Mouse (Mus musculus): ENCODE measurements around the gene Wwox. TPM values are rescaled to one million over a fixed set of nuclear protein-coding genes. Genes with fewer than 3 reads are reported as not detected.

Gene Wwox
- total RNA-seq, 2 experiments from 2014 or later, result 10.5 to 11.3 TPM

DNA sequence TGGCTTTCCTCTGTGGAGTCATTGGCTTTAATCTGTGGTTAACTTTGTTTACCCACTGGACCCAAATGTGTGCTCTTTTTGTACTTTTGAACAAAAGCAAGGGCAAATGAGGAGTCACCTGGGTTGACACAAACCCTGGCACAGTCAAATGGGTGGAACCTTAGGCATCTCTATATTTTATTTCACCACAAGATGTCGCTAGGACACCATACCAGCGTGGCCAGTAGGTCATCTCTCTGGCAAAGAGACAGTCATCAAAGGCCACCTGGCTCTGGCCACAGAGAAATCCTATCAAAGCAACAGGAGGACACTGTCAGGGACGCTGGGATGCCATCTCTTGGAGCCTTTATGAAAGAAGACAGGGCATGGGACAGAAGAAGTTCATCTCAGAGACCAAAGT lies 101.7 kb downstream of the Wwox start:
- DNase-seq, result peak; percentile 47

DNA sequence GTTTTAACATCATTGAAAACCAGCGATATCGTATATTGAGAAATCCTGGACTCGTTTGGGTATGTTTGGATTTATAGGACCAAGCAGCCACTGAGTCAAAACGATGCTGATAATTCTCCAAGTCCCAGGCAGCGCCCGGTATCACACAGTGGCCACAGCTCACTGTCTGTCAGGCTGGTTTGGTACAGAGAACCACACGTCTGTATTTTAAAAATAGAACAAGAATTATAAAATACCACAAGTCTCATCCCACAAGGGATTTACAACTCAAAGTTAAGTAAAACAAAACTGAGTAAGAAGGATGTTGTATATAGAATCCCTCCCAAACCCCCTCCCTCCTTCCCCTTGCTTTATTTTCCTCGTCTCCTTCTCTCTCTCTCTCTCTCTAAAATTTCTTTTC lies 108.9 kb downstream of the Wwox start:
- DNase-seq, result no peak

DNA sequence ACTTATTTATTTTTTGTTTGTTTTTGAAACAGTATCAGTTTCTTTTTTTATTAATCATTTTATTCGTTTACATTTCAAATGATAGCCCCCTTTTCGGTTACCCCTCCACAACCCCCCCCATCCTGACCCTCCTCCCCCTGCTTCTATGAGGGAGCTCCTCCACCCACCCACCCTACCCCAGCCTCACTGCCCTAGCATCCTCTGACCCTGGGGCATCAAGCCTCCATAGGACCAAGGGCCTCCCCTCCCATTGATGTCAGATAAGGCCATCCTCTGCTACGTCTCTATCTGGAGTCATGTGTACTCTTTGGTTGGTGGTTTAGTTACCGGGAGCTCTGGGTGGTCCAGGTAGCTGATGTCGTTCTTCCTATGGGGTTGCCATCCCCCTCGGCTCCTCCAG lies 109.4 kb downstream of the Wwox start:
- no peak for DNase-seq

DNA sequence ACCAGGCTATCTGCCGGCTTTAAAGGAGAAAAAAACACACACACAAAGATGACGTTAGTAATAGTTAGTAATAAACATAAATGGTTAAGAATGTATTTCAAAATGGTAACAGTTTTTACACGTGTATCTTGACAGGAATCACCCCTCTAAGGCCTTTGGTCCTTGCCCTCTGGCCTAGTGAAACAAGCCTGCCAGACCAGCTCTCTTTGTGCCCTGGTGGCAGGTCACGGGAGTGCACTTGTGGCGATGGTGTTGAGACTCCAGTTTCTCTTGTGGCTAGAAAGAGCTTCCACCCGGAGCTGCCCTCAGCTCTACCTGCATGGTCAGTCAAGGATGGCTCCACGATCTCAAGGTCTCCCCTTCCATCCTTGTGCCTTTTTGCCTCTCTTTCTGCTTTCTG lies 110.6 kb downstream of the Wwox start:
- DNase-seq, result peak; percentile 28

DNA sequence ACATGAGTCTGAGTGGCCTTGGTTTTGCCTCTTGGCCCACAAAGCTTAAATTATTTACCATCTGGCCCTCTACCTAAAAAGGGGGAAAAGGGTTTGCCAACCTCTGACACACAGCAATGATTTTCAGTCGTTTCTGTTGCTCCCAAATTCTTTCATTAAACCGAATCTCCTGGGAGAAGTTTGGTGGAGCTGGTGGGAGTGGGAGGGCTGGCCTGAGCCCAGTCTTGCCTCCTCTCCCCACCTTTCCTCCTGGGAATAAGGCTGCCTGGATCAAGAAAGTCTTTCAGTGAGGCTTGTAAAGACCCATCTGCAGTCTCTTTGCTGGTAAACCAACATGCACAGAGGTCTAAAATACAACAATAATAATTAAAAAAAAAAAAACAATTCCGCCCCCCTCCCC lies 113.2 kb downstream of the Wwox start:
- DNase-seq, result no peak

DNA sequence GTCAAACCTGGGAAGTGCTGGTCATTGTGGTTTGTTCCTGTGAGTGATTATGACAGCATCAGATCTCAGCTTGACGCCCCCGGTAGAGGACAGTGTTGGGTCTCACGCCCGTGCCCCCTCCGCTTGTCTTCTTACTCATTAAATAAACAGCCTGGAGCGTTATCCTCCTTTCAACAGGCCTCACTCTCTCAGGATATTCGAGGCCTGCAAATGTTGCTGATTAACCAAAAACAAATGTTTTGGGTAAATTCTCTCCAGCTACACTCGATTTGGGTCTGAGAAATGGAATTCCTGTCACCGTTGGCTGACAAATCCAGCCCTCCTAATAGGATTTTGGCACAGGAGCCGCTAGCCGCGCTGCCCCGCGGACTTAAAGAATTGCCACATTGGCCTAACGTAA lies 115.5 kb downstream of the Wwox start:
- no peak for DNase-seq

DNA sequence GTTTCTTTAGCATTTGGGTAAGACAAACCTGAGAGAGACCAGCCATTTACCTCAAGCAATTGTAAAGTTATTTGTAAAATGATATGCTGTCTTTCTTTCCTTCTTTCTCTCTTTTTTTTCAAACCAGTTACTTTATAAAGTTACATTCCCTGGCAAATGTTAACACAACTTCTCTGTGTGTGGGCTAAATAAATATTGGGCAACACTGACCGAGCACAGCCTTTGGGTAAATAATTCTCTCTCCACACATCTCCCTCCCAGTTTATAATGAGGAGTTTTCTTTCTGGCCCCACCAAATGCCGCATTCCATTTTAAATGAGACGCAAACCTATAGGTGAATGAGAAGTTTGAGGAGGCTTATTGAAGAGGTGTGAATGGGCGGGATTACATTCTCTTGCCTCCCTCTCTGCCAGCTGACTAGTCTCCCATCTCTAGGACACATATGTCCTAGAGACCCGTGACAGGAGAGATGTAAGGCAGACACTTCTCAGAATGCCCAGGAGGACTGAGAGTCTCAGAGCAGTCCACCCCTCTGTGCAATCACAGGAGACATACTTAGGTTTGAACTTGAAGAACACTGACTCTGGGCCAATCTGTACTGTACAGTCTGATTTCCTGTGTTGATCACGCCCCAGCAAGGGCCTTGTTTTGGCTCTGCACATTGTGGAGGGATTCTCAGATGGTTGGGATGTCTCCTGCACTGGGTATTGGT lies 116.2 kb downstream of the Wwox start:
- DNase-seq, result no peak

DNA sequence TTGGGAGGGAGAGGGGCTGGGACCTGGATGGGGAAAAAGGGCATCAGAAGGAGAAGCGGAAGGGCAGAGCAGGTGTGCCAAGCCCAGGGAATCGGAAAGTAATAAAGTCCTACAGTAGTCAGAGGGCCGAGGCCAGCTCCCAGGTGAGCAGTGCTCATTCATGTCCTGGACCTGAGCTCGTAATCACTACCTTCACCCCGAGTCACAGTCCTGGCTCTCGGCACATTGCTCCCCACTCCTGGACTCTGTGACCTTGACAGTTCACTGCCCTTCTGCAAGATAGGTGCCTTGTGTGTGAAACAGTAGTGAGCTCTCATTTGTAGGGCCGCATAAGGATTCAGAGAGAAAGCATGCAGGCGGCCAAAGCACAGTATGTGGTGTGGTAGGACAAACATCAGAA lies 121.7 kb downstream of the Wwox start:
- DNase-seq, result no peak

DNA sequence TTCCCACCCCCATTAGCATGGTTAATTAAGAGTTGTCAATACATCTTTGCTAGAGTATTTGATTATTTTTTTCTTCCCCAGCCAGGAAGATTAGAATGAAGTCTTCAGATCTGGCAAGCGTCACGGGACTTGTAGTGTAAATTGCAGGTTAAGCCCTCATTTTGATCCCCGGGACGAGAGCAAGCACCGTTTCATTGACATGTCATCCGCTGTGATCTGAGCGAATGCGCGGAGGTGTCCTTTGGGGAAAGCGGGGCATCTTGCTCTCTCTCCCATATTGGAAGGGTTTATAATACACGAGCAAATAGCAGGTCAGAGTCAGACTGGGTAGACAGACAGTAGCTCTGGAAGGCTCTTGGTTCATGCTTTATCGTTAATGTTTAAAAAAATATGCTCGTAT lies 123.0 kb downstream of the Wwox start:
- no peak for DNase-seq

DNA sequence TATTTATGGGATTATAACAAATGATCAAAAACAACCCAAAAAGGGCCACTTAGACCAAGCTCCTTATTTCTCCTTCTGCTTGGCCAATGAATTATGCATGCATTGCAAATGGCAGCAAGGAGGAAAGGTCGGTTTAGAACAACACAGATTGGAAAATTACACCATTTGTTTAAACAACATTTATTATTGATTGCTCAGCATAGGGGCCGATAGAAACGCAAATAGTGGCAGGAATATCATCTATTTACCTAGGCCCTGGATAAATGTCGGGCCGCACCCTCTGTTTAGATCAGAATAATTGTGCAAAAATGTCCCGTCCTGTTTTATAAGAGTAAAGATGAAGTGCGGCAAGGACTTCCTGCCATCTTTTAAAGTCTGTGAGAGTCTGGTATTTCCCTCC lies 123.9 kb downstream of the Wwox start:
- DNase-seq, result no peak

DNA sequence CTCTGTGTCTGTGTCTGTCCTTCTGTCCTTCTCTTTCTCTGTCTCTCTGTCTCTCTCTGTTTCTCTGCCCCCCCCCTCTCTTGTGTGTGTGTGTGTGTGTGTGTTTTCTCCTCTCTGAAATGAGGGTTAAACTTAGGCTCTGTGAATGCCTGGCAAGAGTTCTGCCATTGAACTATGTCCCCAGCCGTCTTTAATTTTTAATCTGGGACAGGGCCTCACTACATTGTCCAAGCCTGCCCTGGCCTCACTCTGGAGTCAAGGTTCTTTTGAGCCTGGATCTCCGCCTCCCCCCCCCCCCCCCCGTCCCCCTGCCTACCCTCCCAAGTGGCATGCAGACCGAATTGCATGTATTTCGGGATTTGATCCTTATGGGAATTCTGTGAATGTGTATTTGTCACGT lies 124.6 kb downstream of the Wwox start:
- no peak for DNase-seq

DNA sequence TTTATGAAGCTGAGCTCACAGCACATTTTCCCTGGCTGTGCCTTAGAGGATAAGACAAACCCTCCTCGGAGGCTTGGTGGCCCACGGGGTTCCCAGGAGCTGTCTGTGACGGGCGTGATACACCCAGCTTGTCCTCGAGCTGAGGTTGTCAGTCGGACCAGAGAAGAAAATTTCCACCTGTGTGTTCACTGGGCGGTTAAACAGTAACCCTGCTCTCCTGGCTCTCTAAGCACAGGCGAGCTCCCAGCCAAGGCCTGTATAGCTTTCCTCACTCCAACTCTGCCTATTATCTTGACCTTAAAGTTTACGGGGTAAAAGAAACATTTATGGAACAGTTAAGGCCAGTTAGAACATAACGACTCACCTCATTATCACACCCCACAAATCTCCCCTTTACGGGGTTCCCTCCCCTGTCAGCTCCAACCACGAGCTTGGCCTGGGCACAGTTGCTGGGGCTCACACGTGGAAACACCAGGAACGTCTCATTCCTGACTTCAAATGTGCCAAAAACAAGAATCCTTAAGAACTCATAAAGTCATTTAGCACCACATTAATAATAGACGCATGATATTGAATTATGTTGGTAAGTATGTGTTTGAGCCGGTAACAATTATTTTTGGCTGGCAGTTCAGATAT lies 129.2 kb downstream of the Wwox start:
- DNase-seq, result no peak

DNA sequence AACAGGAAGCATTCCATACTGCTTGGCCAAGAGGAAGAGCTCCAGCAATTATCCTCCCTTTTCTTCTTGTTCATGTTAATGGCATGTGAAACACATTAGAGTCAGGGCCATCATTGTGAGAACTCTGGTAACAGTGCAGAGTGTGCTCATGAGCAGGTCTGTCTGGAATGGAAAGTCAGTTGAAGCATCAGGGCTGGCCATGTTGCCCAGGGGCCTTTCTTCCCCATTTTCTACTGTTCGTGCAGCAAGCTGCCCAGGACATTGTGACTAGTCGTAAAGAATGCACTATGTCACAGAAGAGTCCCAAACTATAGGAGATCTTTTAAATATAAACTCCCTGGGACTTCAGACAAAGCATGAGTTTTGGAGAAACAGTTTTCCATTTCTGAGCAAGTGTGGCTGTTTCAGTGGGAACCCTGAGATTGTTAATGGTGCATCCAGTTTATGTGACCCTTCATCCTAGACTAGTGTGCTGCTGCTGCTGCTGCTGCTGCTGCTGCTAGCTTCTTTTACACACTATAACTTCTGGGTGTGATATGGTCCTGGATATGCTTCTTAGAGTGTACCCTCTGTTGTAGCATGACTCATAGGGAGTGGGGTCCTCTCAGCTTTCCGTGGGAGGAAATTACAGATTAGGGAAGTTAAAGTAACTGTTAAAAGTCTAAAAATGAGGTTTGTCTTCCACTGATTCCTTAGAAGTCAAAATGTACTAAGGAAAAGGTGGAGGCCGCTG lies 133.7 kb downstream of the Wwox start:
- no peak for DNase-seq

DNA sequence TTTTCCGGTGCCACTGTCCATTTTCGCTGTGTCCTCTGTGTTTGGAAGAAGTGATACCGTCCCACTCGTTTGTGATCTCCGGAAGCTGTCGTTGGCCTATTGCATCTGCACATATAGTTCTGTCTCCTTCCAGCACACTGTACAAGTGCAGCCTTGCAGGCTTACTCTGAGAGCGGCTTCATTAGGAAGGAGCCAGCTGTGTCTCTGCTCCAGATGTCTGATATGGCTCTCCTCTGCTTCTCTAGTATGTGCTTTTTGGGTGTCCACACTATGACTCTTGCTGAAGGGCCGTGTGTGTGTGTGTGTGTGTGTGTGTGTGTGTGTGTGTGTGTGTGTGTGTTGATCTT lies 134.3 kb downstream of the Wwox start:
- DNase-seq, result no peak

DNA sequence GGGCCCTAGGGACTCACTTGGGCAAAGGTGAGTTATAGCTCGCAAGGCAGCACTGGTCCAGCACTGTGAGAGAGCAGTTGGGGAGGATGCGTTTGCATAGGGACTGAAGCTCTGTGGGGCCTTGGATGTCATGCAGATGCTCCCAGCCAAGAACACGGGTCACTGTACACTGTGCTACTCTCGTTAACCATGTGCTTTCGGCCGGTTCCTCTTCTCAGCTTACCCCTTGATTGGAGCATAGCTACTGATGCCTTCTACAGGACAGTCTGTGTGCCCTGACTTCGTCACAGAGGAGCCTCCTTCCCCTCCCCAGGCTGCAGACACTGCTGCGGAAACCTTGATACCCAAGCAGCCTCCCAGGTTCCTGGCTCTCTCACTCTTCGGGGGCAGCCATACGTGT lies 139.8 kb downstream of the Wwox start:
- DNase-seq, result no peak

DNA sequence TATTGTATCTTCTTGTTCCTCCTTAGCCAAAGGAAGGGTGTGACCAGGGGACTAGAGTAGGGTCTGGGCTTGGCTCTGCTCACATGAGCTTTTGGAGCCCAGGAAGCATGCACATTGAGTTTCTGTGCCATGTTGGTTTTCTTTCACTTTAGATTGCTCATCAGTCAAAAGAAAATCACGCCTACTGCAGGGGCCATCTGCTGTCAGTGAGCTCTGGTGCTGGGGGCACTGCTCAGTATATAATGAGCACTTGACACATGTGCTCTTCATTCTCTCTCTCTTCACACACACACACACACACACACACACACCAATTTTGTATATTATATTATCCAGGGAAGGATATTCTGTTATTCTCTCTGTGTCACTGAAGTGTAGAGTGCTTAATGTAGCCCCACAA lies 141.2 kb downstream of the Wwox start:
- DNase-seq, result no peak

DNA sequence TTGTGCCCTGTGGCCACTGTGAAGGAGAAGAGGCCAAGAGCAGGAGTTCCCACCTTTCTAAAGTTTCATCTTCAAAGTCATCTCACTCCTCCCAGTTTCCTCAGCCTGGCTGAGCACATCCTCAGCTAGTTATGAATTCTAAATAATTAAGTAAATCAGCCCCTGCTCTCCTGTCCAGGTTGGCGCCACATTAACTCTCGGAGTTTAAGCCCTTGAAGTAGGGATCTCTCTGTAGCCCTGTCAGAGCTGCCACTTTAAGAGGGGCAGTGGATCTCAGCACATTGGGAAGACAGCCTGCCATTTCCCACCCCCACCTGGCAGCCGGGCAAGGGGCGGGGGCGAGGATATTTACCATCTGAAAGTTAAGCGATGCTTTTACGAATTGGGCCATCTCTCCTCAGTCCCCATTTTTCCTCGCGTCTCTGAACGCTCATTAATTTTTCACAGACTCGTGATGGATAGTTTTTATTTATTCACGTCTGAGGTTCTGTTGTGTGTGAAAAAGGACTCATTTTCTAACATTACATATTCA lies 150.9 kb downstream of the Wwox start:
- DNase-seq, result no peak

DNA sequence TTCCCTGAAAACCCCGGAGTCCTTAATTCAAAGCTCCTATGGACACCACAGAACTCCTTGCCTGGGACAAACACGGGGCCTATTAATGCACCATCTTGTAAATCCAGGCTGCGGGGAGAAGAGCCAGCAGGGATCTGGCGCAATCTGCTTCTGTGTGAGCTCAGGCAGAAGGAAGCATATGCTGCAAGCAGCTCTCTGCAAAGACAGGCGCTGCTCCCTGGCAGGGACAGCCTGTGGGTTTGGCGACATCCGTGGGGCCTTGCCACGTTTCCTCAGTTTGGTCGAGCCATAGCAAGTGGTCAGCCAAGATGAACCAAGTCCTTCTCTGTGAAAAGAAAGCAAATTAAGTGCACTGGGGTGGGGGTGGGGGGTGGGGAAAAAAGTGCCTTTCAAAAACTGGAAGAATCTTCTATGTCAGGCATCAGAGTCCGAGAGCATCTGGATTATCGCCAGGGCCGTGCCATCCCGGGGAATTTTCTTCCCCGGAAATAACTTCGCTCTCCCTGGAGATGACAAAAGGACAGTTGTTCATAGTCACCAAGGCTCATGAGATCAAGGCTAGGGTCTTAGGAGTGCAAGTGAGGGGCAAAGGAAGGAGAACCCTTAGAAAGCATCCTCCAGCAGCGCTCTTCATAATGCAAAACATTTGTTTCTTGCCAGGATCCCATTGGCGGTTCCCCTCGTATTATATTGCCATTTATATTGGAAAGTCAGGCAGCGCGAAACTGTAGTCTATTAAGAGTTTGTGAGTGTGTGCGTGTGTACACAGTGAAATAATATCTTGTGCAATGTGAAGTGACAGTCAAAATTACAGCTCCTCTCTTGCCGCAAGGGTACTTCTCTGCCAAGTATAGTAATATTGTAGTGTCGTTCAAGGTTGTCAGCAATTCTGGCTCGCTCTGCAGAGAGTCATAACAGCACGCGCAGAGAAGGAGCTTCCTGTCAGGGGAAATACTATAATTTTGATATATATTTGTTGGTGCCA lies 152.1 kb downstream of the Wwox start:
- peak; percentile 10 for DNase-seq

DNA sequence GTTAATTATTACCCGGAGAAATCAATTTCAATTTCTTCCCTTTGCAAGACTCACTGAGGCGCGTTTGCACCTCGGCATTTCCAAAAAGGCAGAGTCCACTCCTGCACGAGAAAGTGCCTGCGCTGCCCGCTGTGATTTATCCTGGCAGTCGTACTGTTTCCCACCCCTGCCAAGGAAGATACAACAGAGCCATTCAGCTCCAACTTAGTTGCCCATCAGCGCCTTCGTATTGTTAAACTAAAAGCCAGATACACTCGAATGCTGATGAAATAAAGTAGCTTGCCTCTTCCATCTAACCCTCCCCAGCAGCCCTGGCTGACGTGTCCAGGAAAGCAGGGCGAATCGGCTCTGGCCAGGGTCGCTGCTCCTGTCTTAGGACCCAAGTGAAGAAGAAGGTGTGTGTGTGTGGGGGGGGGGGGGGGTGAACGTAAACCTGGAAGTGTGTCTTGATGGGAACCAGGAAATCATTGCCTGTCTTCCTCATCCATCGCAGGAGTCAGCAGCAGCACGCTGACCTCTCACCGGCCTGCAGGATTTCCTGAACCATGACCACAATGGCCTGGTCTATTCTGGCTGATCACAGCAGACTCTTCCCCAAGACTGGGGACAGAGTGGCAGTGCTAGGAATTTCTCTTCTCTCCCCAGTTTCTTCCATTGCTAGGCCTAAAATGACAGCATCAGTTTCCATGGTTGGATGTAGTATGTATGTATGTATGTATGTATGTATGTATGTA lies 154.1 kb downstream of the Wwox start:
- DNase-seq, result no peak

DNA sequence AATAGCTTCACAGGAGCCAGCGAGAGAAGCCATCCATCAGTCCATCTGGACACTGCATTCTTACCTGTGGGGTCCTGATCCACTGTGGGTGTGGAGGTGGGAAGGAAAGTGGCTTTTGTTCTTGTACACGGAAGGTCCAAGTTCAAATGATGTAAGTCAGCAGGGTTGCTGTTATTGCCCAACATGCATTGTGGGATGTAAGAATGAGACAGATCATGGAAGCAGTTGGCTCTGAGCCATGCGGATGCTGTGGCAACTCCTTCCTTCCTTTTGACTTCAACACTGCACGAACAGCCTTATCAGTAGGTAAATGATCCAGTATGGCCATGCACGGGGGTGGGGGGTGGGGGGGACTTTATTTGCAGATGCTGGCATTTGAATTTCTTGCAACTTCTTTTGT lies 155.4 kb downstream of the Wwox start:
- no peak for DNase-seq

DNA sequence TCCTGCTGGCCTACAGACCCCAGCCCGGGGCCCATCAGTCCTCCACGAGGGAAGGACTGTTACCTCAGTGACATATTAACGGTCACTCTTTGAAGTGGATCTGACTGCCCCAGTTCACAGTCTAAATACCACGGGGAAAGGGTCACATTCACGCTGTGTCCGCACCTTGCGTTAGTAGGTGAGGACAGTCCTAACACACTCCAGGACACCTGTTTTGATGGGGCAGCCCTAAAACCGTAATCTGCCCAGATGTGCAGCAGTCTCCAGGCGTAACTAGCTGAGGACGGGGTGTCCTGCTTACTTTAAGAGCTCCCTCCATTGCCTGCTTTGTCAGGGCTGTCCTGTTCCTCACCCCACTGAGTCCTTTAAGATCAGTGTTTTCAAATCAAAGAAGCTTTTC lies 160.1 kb downstream of the Wwox start:
- DNase-seq, result no peak

DNA sequence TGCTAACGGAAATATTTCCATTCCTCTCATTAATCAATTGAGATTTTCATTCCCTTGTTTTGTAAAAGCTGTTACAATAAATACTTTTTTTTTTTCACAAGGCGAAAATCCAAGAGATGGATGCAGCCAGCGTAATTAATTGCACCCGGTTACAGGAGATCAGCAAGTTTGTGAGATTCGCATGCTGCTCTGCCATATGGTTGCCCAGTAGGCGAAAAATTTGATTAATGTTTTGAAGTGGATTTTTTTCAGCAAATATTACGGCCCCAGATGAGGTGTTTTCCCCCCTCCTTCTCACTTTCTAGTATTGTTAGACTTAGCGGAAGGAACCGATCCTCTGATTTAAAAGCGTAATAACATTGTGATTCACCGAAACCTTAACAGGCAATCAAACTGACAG lies 160.7 kb downstream of the Wwox start:
- no peak for DNase-seq
